Mouse (Mus musculus) embryo, embryonic 10.5 days (tissue): ENCODE measurements at regions not wholly inside any gene's neighbourhood (a gene's known extent, or its start where the extent isn't known, plus 50 kb on each side); places are given as distances from the start of the nearest gene placed in this dataset.
"Not testable (repeated sequence)": the region's sequence is repeated elsewhere in the genome, so short reads cannot be mapped to it uniquely, and the experiment has no call there.

ENCODE experiments used
- DNase-seq: peaks from one replicate; pipeline ENCODE4 v3.0.0-alpha.2; 2015; ENCODE audit warnings: low spot score

- not testable (repeated sequence) for DNase-seq
Observed at GRCm38 (mm10) chr5:10550115-10550514, 303.8 kb upstream of the Gm5152 start.

- no peak for DNase-seq
Observed at GRCm38 (mm10) chr5:10562321-10562720, 316.0 kb upstream of the Gm5152 start.

GRCm38 (mm10) chr5:10592392-10592791 is 346.1 kb upstream of the Gm5152 start:
- peak; percentile 2 for DNase-seq

GRCm38 (mm10) chr5:10600774-10601173 is 346.8 kb upstream of the Gm8871 start:
- no peak for DNase-seq

GRCm38 (mm10) chr5:10633176-10633575 is 314.4 kb upstream of the Gm8871 start:
- DNase-seq: peak; percentile 44

GRCm38 (mm10) chr5:10648075-10648474 is 299.5 kb upstream of the Gm8871 start:
- peak; percentile 49 for DNase-seq

- DNase-seq: no peak
Observed at GRCm38 (mm10) chr5:10663301-10663700, 284.3 kb upstream of the Gm8871 start.

GRCm38 (mm10) chr5:10674199-10674598 is 273.4 kb upstream of the Gm8871 start:
- DNase-seq: peak; percentile 19

- DNase-seq: no peak
Observed at GRCm38 (mm10) chr5:10685519-10685918, 262.1 kb upstream of the Gm8871 start.

GRCm38 (mm10) chr5:10727056-10727455 is 220.5 kb upstream of the Gm8871 start:
- DNase-seq: no peak

GRCm38 (mm10) chr5:10749546-10749945 is 198.1 kb upstream of the Gm8871 start:
- DNase-seq: peak; percentile 39

GRCm38 (mm10) chr5:10767469-10767868 is 180.1 kb upstream of the Gm8871 start:
- DNase-seq: no peak
